11 mouse cellular contexts compared by ENCODE assay signal in the genomic region with DNA sequence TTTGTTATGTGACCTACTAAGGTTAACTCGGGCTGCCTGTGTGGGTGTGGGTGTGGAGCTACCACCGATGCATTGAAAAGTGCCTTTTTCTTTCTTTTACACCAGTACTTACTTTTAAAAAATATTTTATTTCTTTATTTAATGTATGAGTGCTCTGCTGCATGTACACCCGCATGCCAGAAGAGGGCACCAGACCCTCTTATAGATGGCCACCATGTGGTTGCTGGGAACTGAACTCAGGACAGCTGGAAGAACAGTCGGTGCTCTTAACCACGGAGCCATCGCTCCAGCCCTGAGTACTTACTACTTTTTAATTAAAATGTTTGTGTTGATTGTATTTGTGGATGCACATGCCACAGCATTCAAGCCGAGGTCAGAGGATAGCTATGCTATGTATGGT. TPM values are rescaled to one million over a fixed set of nuclear protein-coding genes. Genes with fewer than 3 reads are reported as not detected.
DNase-seq lines count a peak whose midpoint lies in the region; ATAC-seq and TF ChIP-seq lines count a peak whose summit lies in the region.
"Had no signal": no experiment of that assay in that cellular context is flagged by ENCODE, and none has a peak within 500 bp of the region (broad histone marks: within the 10 kb centered on the region; RNA-seq: fewer than 3 reads in every experiment).

No protein-coding gene starts in this region.

- H3K4me1 ChIP-seq in intestine, postnatal 0 days (replicated peaks; ENCODE audit: control insufficient read depth, insufficient read depth, low read length): no peaks in the 10 kb centered on the region
- H3K4me1 ChIP-seq in intestine, embryonic 15.5 days (replicated peaks): no peaks in the 10 kb centered on the region
- no peaks in the 10 kb centered on the region for H3K4me1 ChIP-seq in lung, embryonic 14.5 days (ENCODE audit: insufficient read depth)
- H3K4me1 ChIP-seq: heart, embryonic 13.5 days; liver, embryonic 13.5 days had no signal

- H3K4me2 ChIP-seq in intestine, postnatal 0 days (replicated peaks; ENCODE audit: low read depth): no peak overlapping the region
- H3K4me2 ChIP-seq in intestine, embryonic 15.5 days (replicated peaks): no peak overlapping the region
- no peak overlapping the region for H3K4me2 ChIP-seq in lung, embryonic 14.5 days
- H3K4me2 ChIP-seq: heart, embryonic 13.5 days; liver, embryonic 13.5 days had no signal

- H3K79me3 ChIP-seq in C2C12 (ENCODE audit: low read depth): no peaks in the 10 kb centered on the region

- no peak overlapping the region for H3K27ac ChIP-seq in intestine, postnatal 0 days (ENCODE audit: low read depth, low read length)
- no peak overlapping the region for H3K27ac ChIP-seq in intestine, embryonic 15.5 days
- no peak overlapping the region for H3K27ac ChIP-seq in lung, embryonic 14.5 days (ENCODE audit: low read depth)
- H3K27ac ChIP-seq: heart, embryonic 13.5 days; liver, embryonic 13.5 days had no signal

- H3ac ChIP-seq in C2C12 (ENCODE audit: control insufficient read depth, insufficient read length, low read depth): no peak overlapping the region

- DNase-seq in NIH3T3 (ENCODE audit: low read depth): peak; percentile 73
- DNase-seq in lung, embryonic 14.5 days: peak; percentile 60
- DNase-seq in right cerebral cortex, postnatal 4 days: no peak
- no peak for DNase-seq in layer of hippocampus, adult 11-12 months (ENCODE audit: low spot score)
- DNase-seq in right cerebral cortex, postnatal 25 days: no peak
- DNase-seq: liver, embryonic 13.5 days had no signal

- no peaks in the 10 kb centered on the region for H3K79me2 ChIP-seq in C2C12 (ENCODE audit: control insufficient read depth, insufficient read depth)

- peak; percentile 70 for TF ChIP-seq CTCF in intestine, postnatal 0 days (IDR thresholded peaks at IDR 0.05; ENCODE audit: low read depth)
- peak; percentile 22 for TF ChIP-seq CTCF in C2C12 (IDR thresholded peaks at IDR 0.05; ENCODE audit: control insufficient read depth, insufficient read depth, insufficient read length)
- peak; percentile 69 for TF ChIP-seq CTCF in lung, embryonic 14.5 days (IDR thresholded peaks at IDR 0.05; ENCODE audit: low read depth)

- H3K9ac ChIP-seq in intestine, postnatal 0 days (ENCODE audit: low read depth, low read length): no peak overlapping the region
- no peak overlapping the region for H3K9ac ChIP-seq in intestine, embryonic 15.5 days
- H3K9ac ChIP-seq in lung, embryonic 14.5 days: no peak overlapping the region
- H3K9ac ChIP-seq: heart, embryonic 13.5 days; liver, embryonic 13.5 days had no signal

- no peaks in the 10 kb centered on the region for H3K36me3 ChIP-seq in intestine, postnatal 0 days (ENCODE audit: control insufficient read depth, insufficient read depth)
- no peaks in the 10 kb centered on the region for H3K36me3 ChIP-seq in intestine, embryonic 15.5 days
- H3K36me3 ChIP-seq in C2C12 (ENCODE audit: control insufficient read depth, insufficient read depth): no peaks in the 10 kb centered on the region
- no peaks in the 10 kb centered on the region for H3K36me3 ChIP-seq in lung, embryonic 14.5 days (ENCODE audit: insufficient read depth)
- H3K36me3 ChIP-seq: heart, embryonic 13.5 days; liver, embryonic 13.5 days had no signal

- peaks cover 11% of the 10 kb centered on the region; the same call in 1 of the 2 replicates for H3K27me3 ChIP-seq in intestine, postnatal 0 days (replicated peaks; ENCODE audit: control insufficient read depth, insufficient read depth, low read length)
- H3K27me3 ChIP-seq in intestine, embryonic 15.5 days (replicated peaks): 0 out of 2 replicates have a peak, but pooled peaks cover 9% of the 10 kb centered on the region
- peaks cover 38% of the 10 kb centered on the region for H3K27me3 ChIP-seq in C2C12 (ENCODE audit: control insufficient read depth, insufficient read depth, insufficient read length)
- H3K27me3 ChIP-seq in lung, embryonic 14.5 days (ENCODE audit: insufficient read depth, low read length): 0 out of 2 replicates have a peak, but pooled peaks cover 2% of the 10 kb centered on the region

- 40% methylated on average over 7 of the region's 7 CpGs for WGBS in intestine, postnatal 0 days
- 40% methylated on average over 7 of the region's 7 CpGs for whole genome bisulfite sequencing in intestine, embryonic 15.5 days
- WGBS in lung, embryonic 14.5 days: 38% methylated on average over 7 of the region's 7 CpGs

- H3K9me3 ChIP-seq in intestine, postnatal 0 days (ENCODE audit: control insufficient read depth): no peaks in the 10 kb centered on the region
- no peaks in the 10 kb centered on the region for H3K9me3 ChIP-seq in intestine, embryonic 15.5 days
- no peaks in the 10 kb centered on the region for H3K9me3 ChIP-seq in lung, embryonic 14.5 days (ENCODE audit: low read depth, low read length)
- H3K9me3 ChIP-seq: heart, embryonic 13.5 days; liver, embryonic 13.5 days had no signal

- ATAC-seq in intestine, postnatal 0 days: no peak
- no peak for ATAC-seq in intestine, embryonic 15.5 days
- ATAC-seq in lung, embryonic 14.5 days (ENCODE audit: insufficient read depth): no peak

- no peak overlapping the region for H3K4me3 ChIP-seq in intestine, postnatal 0 days (ENCODE audit: low read depth, low read length)
- no peak overlapping the region for H3K4me3 ChIP-seq in intestine, embryonic 15.5 days (replicated peaks)
- no peak overlapping the region for H3K4me3 ChIP-seq in C2C12 (ENCODE audit: insufficient read depth, poor library complexity, severe bottlenecking)
- no peak overlapping the region for H3K4me3 ChIP-seq in lung, embryonic 14.5 days (ENCODE audit: low read depth, low read length)
- H3K4me3 ChIP-seq: heart, embryonic 13.5 days; liver, embryonic 13.5 days had no signal

TF ChIP-seq in C2C12, 6 proteins besides CTCF, POLR2A, EP300 and RAD21:
- TF ChIP-seq CEBPB (IDR thresholded peaks at IDR 0.05; ENCODE audit: low read depth): no peak
- no peak for TF ChIP-seq USF1 (IDR thresholded peaks at IDR 0.05; ENCODE audit: low read depth)
- TF ChIP-seq MYOD1 (IDR thresholded peaks at IDR 0.05; ENCODE audit: control insufficient read depth, insufficient read length, low read depth): no peak
- TF ChIP-seq MAX (IDR thresholded peaks at IDR 0.05): no peak
- TF ChIP-seq FOSL1 (IDR thresholded peaks at IDR 0.05; ENCODE audit: insufficient read depth, low read length, poor library complexity, severe bottlenecking): no peak
- no peak for TF ChIP-seq MYOG (IDR thresholded peaks at IDR 0.05; ENCODE audit: control insufficient read depth, extremely low read depth, insufficient read length)

RNA-seq across cellular contexts. Expression of a gene that starts 8.6 kb away (rescaled TPM):
- polyA plus RNA-seq in intestine, postnatal 0 days (2015; fragmentation: Nextera tagmentation; extraction: Ambion mirVana): 0.07 TPM in 1 of 2 replicates, not detected in the other
- polyA plus RNA-seq in intestine, embryonic 15.5 days (2015; fragmentation: Nextera tagmentation; extraction: Ambion mirVana): not detected in 2 replicates
- 0.04 TPM for polyA plus RNA-seq in C2C12 (2012; fragmentation: generic; extraction: Trizol)
- not detected in 2 replicates for polyA plus RNA-seq in lung, embryonic 14.5 days (2014; fragmentation: Nextera tagmentation; extraction: Ambion mirVana)
- polyA plus RNA-seq: heart, embryonic 13.5 days; neural tube, embryonic 14.5 days had no signal

RNA-seq across cellular contexts. Expression of a gene that starts 38.0 kb away (rescaled TPM):
- polyA plus RNA-seq in intestine, postnatal 0 days (2015; fragmentation: Nextera tagmentation; extraction: Ambion mirVana): 0.12 and 0.33 TPM in 2 replicates
- polyA plus RNA-seq in intestine, embryonic 15.5 days (2015; fragmentation: Nextera tagmentation; extraction: Ambion mirVana): 0.67 and 0.78 TPM in 2 replicates
- polyA plus RNA-seq in C2C12 (2012; fragmentation: generic; extraction: Trizol): not detected
- polyA plus RNA-seq in lung, embryonic 14.5 days (2014; fragmentation: Nextera tagmentation; extraction: Ambion mirVana): 0.18 and 0.50 TPM in 2 replicates
- polyA plus RNA-seq: neural tube, embryonic 14.5 days had no signal

RNA-seq across cellular contexts. Expression of a gene that starts 58.7 kb away (rescaled TPM):
- 0.68 and 0.71 TPM in 2 replicates for polyA plus RNA-seq in intestine, postnatal 0 days (2015; fragmentation: Nextera tagmentation; extraction: Ambion mirVana)
- polyA plus RNA-seq in intestine, embryonic 15.5 days (2015; fragmentation: Nextera tagmentation; extraction: Ambion mirVana): 2.1 and 2.2 TPM in 2 replicates
- polyA plus RNA-seq in C2C12 (2012; fragmentation: generic; extraction: Trizol): 0.47 TPM
- polyA plus RNA-seq in lung, embryonic 14.5 days (2014; fragmentation: Nextera tagmentation; extraction: Ambion mirVana): 6.6 and 6.9 TPM in 2 replicates

Comparison
In these comparisons a context has a peak if more than half of its experiments do, and no peak if none do; other contexts are left out.
1. DNase-seq: peak in NIH3T3 (single experiment) and lung, embryonic 14.5 days (single experiment); none in right cerebral cortex, postnatal 4 days (single experiment), layer of hippocampus, adult 11-12 months (single experiment) and right cerebral cortex, postnatal 25 days (single experiment).
2. Peak in every context shown above with its lines, with median percentiles within 50 percentile points of each other: CTCF ChIP-seq.